Mouse (Mus musculus) stomach, embryonic 15.5 days (tissue): ENCODE results near the gene Tmod1. TPM values are rescaled to one million over a fixed set of nuclear protein-coding genes. Genes with fewer than 3 reads are reported as not detected.

Experiments
- polyA plus RNA-seq: library from polyadenylated mRNA; unstranded; fragments of >200 nt; fragmentation: Nextera tagmentation; extraction: Ambion mirVana; gene quantifications from 2 replicates; pipeline ENCODE4 v1.2.1, GENCODE M21; 2015

Tmod1 gene
- polyA plus RNA-seq, 1 experiment from 2014 or later: 6.4 TPM

Other genes starting within 250 kb of the Tmod1 start
- 127 and 187 TPM in 2 replicates for gene Aldh1b1, start 239.9 kb upstream of the Tmod1 start, polyA plus RNA-seq
- gene Igfbpl1, start 212.0 kb upstream of the Tmod1 start, polyA plus RNA-seq: 0.48 and 0.87 TPM in 2 replicates
- gene Stra6l, start 190.3 kb upstream of the Tmod1 start, polyA plus RNA-seq: 1.5 and 1.7 TPM in 2 replicates
- gene Ccdc180, start 148.6 kb upstream of the Tmod1 start, polyA plus RNA-seq: 0.12 and 0.17 TPM in 2 replicates
- 19.8 and 21.5 TPM in 2 replicates for gene Tdrd7, start 73.6 kb upstream of the Tmod1 start, polyA plus RNA-seq
- gene Ncbp1, start 99.7 kb downstream of the Tmod1 start, polyA plus RNA-seq: 59.5 and 62.0 TPM in 2 replicates
- 33.3 and 38.2 TPM in 2 replicates for gene Tstd2, start 99.8 kb downstream of the Tmod1 start, polyA plus RNA-seq
- 21.7 and 23.7 TPM in 2 replicates for gene Xpa, start 157.4 kb downstream of the Tmod1 start, polyA plus RNA-seq